Mouse (Mus musculus) small intestine, adult 2 months (tissue): ENCODE measurements around the gene Qpctl.

Experiments used
- CTCF ChIP-seq: fragments of 200-500 bp; IDR thresholded peaks from 2 replicates; pipeline ENCODE4 v1.5.1; 2012; ENCODE audit warnings: low read depth, mild to moderate bottlenecking, control low read depth, inconsistent platforms, low read length, moderate library complexity, mixed read lengths; ENCODE audit not compliant: insufficient replicate concordance, insufficient read length; ENCODE audit errors: extremely low read depth
- POLR2A ChIP-seq: fragments of 200-500 bp; IDR thresholded peaks from 2 replicates; pipeline ENCODE4 v1.6.1; 2012; ENCODE audit warnings: low read depth, mild to moderate bottlenecking, control low read depth, inconsistent platforms, low read length, moderate library complexity

DNA sequence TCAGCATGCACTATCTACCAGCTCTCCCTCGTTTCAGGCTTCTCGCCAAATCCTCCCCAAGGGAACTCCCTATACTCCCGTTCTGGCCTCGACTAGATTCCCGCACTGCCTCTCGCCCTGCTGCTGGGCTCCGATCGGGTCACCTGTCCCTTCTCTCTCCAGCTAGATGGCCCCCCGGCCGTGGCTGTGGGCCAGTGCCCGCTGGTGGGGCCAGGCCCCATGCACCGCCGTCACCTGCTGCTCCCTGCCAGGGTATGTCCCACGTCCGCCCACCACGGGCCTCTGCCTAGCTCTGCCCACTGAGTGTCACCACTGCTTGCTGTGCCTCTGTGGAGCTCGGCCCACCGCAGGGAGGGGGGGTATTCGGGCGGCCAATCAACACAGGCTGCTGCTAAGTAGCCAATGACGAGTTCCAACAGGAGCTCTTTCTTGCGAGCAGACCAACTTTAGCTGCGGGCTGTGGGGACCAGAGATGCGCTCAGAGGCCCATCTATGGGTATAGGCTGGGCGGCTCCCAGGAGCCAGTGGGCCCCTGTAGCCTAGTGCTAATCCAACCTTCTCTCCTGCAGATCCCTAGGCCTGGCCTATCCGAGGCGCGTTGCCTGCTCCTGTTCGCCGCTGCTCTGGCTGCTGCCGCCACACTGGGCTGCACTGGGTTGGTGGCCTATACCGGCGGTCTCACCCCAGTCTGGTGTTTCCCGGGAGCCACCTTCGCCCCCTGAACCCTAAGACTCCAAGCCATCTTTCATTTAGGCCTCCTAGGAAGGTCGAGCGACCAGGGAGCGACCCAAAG lies 56.5 kb downstream of the Qpctl start:
- TF ChIP-seq CTCF (no peak), POLR2A (no peak)
